Mouse (Mus musculus) hindbrain, postnatal 0 days (tissue): ENCODE measurements around the gene Boc. TPM values are rescaled to one million over a fixed set of nuclear protein-coding genes. Genes with fewer than 3 reads are reported as not detected.
A peak's percentile ranks its signal among the peaks of the same experiment; 100 is the strongest.

Experiments
- ATAC-seq: fragments of 200-750 bp; cut with Nextera tagmentation; 2 replicates; pipeline ENCODE4 v1.8.0; 2017; ENCODE audit warnings: mild to moderate bottlenecking, moderate TSS enrichment, moderate library complexity
- DNase-seq: peaks from one replicate; pipeline ENCODE4 v3.0.0-alpha.2; 2015; ENCODE audit warnings: low spot score
- H3K27ac ChIP-seq: fragments of 300-500 bp; sonication (generic); 2 replicates; pipeline ENCODE4 v1.5.1; 2014; ENCODE audit warnings: mild to moderate bottlenecking
- H3K27me3 ChIP-seq: fragments of 300-500 bp; sonication (generic); 2 replicates; pipeline ENCODE4 v1.6.1; 2014; ENCODE audit warnings: low read length, mixed read lengths; ENCODE audit not compliant: insufficient read depth
- H3K36me3 ChIP-seq: fragments of 300-500 bp; sonication (generic); 2 replicates; pipeline ENCODE4 v1.6.1; 2014; ENCODE audit warnings: low read length, mixed read lengths; ENCODE audit not compliant: insufficient read depth
- H3K4me1 ChIP-seq: fragments of 300-500 bp; sonication (generic); 2 replicates; pipeline ENCODE4 v1.6.1; 2014; ENCODE audit warnings: antibody characterized with exemption, low read length, mixed read lengths; ENCODE audit not compliant: insufficient read depth
- H3K4me2 ChIP-seq: fragments of 300-500 bp; sonication (generic); 2 replicates; pipeline ENCODE4 v1.6.1; 2014; ENCODE audit warnings: low read depth, mild to moderate bottlenecking, low read length, moderate library complexity, mixed read lengths
- H3K4me3 ChIP-seq: fragments of 300-500 bp; sonication (generic); 2 replicates; pipeline ENCODE4 v1.5.1; 2014; ENCODE audit warnings: low read length
- H3K9ac ChIP-seq: fragments of 300-500 bp; sonication (generic); replicated peaks from 2 replicates; pipeline ENCODE4 v1.6.1; 2014; ENCODE audit warnings: mild to moderate bottlenecking, low read length, moderate library complexity, mixed read lengths
- H3K9me3 ChIP-seq: fragments of 300-500 bp; sonication (generic); 2 replicates; pipeline ENCODE4 v1.6.1; 2016; ENCODE audit warnings: low read length, mixed read lengths
- CTCF ChIP-seq: IDR thresholded peaks from 2 replicates; pipeline ENCODE4 v1.5.1; 2016; ENCODE audit warnings: antibody characterized with exemption, control low read depth, low read depth
- WGBS: fragments of 180-500 bp; shearing (Covaris S2); extraction: QIAGEN DNeasy Blood & Tissue Kit; methylation state at CpG from one replicate; pipeline ENCODE4 v1.1.7; 2014; 5-methylcytosine and 5-hydroxymethylcytosine counted together
- microRNA-seq, 2 experiments: library from miRNA; unstranded; fragments of <30 nt; microRNA quantifications; one replicate each; pipeline ENCODE4; 2016
- polyA plus RNA-seq: library from polyadenylated mRNA; unstranded; fragments of >200 nt; fragmentation: Nextera tagmentation; extraction: Ambion mirVana; gene quantifications from 2 replicates; pipeline ENCODE4 v1.2.1, GENCODE M21; 2015
- total RNA-seq: library from RNA; depleted of rRNA; stranded (reverse); fragments of >200 nt; gene quantifications from 2 replicates; pipeline ENCODE4 v1.2.3, GENCODE M21; 2014; rRNA removed

The Boc gene
- total and polyA plus RNA-seq, 2 experiments from 2014 or later = 6.8 to 45.5 TPM

DNA sequence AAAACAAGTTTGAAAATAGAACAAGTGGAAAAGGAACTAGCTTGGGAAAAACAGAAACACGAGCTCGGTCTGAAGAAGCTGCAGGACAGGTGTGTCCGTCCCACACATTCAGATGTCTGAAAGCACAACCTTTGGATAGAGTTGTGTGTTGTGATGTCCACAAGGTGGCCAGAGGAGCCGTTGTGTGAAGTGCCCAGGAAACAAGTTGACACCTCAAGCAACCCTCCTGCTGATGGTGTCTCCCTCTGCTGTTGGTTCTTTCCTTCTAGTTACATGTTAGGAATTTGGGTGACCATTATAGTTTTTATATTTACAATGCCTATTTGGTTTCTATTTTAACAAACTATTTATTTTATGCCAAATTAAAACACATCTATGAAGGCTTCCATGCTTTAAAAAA, 123.2 kb downstream of the Boc start:
- no peak for ATAC-seq
- peak; percentile 53 for TF ChIP-seq CTCF

More for the DNA sequence above, 123.2 kb downstream of the Boc start:
- DNase-seq = no peak
- Histone ChIP-seq H3K9me3 (no peaks in the 10 kb centered on the region), H3K4me3 (no peak overlapping the region), H3K27me3 (no peaks in the 10 kb centered on the region), H3K9ac (no peak overlapping the region), H3K36me3 (no peaks in the 10 kb centered on the region), H3K4me1 (no peaks in the 10 kb centered on the region), H3K27ac (no peak overlapping the region), H3K4me2 (no peak overlapping the region)
- 71% methylated on average over 4 of the region's 4 CpGs for WGBS

Small RNA genes lying within 50 kb of the gene (microRNA-seq; reads per million reads assigned to microRNA genes)
- 7.4 to 7.5 reads per million in 2 experiments for gene Mir3081

Other genes starting within 250 kb of the Boc start
- 36.1 and 44.3 TPM in 2 replicates for gene Sidt1, start 225.7 kb downstream of the Boc start, total RNA-seq
- gene Sidt1, start 225.7 kb downstream of the Boc start, polyA plus RNA-seq = 21.8 and 22.5 TPM in 2 replicates
- gene Spice1, start 211.8 kb downstream of the Boc start, total RNA-seq = 8.1 and 9.7 TPM in 2 replicates
- 9.0 and 9.6 TPM in 2 replicates for gene Spice1, start 211.8 kb downstream of the Boc start, polyA plus RNA-seq
- 4.8 and 5.3 TPM in 2 replicates for gene Cfap44, start 164.1 kb downstream of the Boc start, total RNA-seq
- 3.4 and 4.0 TPM in 2 replicates for gene Cfap44, start 164.1 kb downstream of the Boc start, polyA plus RNA-seq
- 3.3 and 3.5 TPM in 2 replicates for gene Nepro, start 165.4 kb upstream of the Boc start, total RNA-seq
- 3.2 TPM in 2 replicates for gene Nepro, start 165.4 kb upstream of the Boc start, polyA plus RNA-seq
- gene Gtpbp8, start 187.5 kb upstream of the Boc start, total RNA-seq = 22.4 and 22.9 TPM in 2 replicates
- 32.2 and 33.5 TPM in 2 replicates for gene Gtpbp8, start 187.5 kb upstream of the Boc start, polyA plus RNA-seq
- gene Cd200r1, start 206.8 kb upstream of the Boc start, total RNA-seq = 0.42 TPM in 1 of 2 replicates, not detected in the other
- 0.39 and 0.68 TPM in 2 replicates for gene Cd200r1, start 206.8 kb upstream of the Boc start, polyA plus RNA-seq